Mouse (Mus musculus): ENCODE results near the gene Bcl9l. TPM values are rescaled to one million over a fixed set of nuclear protein-coding genes. Genes with fewer than 3 reads are reported as not detected.

Gene Bcl9l
- polyA plus RNA-seq, 1 experiment from 2014 or later, result 11.9 TPM

DNA sequence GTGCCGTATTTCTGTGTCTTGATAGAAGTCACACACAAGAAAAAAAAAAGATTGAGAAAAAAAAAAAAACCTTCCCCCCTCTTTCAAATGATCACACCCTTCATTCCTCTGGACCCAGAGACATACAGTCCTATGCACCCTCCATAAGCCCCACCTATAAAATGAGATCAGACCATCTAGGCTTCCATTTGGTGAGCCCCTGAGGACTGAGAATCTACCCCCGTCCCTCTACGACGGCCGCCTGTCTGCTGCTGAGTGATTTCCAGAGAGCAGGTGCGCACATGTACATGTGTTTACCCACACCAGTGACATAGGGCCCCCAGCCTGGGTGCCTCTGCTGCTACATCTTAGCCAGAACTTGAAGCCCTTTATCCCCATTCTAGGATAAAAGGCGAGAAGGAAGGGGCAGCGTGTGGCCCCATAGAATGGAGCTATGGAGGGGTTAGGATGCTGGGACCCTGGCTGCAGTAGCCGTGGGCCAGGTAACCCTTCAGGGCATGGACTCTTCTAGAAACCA lies 27.8 kb downstream of the Bcl9l start:
- no peaks in the 10 kb centered on the region for H3K9me3 ChIP-seq
- WGBS, result 39% methylated on average over 9 of the region's 9 CpGs
- no peak overlapping the region for H3K9ac ChIP-seq
- ATAC-seq (ENCODE audit: low FRiP score, low read depth), result peak; percentile 14; the same call in 1 of the 2 replicates
- H3K27me3 ChIP-seq, result no peaks in the 10 kb centered on the region
- peaks cover 25% of the 10 kb centered on the region for H3K36me3 ChIP-seq
- peak overlapping the region; percentile 48 for H3K4me2 ChIP-seq
- H3K4me1 ChIP-seq (replicated peaks), result peaks cover 36% of the 10 kb centered on the region
- H3K27ac ChIP-seq (replicated peaks), result peak overlapping the region; percentile 77
- no peak overlapping the region for H3K4me3 ChIP-seq

DNA sequence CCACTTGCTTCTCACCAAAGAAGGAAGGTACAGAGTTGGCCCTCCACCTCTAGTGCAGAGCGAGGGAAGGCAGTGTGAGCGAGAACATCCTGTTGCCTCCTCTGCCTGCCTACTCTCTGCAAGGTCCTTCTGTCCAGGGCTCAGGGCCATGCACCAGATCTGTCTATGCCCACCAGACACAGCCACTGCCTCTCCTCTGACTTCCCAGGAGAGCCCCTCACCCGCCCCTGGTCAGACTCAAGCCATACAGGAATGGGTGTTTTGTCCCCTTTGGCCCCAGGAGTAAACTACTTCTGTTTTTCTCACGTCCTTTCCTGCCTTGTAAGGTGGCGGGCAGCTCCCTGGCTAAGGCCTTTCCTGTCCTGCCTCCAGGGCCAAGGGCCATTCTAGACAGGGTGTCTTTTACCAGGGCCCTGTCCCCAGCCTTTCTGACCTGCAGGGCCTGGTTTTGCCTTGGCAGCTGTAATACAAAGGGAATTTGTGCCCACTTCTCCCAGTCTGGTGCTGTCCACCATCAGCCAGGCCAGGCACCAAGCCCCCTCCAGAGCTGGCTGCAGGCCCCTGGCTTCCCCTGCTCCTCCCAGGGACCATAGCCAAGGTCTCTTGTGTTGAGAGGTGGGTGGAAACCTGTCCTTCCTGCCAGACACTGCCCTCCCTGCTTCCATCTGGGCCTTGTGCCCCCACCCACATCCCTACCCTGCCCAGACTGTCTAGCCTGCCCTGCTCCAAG lies 28.4 kb downstream of the Bcl9l start:
- peaks cover 20% of the 10 kb centered on the region for H3K36me3 ChIP-seq
- 74% methylated on average over 5 of the region's 5 CpGs for WGBS
- H3K27ac ChIP-seq (replicated peaks), result peak overlapping the region; percentile 77
- H3K4me1 ChIP-seq (replicated peaks), result peaks cover 36% of the 10 kb centered on the region
- ATAC-seq (ENCODE audit: low FRiP score, low read depth), result peak; percentile 52; the same call in 1 of the 2 replicates
- no peak overlapping the region for H3K4me3 ChIP-seq
- H3K27me3 ChIP-seq, result no peaks in the 10 kb centered on the region
- no peak overlapping the region for H3K9ac ChIP-seq
- H3K9me3 ChIP-seq, result no peaks in the 10 kb centered on the region
- H3K4me2 ChIP-seq, result no peak overlapping the region

DNA sequence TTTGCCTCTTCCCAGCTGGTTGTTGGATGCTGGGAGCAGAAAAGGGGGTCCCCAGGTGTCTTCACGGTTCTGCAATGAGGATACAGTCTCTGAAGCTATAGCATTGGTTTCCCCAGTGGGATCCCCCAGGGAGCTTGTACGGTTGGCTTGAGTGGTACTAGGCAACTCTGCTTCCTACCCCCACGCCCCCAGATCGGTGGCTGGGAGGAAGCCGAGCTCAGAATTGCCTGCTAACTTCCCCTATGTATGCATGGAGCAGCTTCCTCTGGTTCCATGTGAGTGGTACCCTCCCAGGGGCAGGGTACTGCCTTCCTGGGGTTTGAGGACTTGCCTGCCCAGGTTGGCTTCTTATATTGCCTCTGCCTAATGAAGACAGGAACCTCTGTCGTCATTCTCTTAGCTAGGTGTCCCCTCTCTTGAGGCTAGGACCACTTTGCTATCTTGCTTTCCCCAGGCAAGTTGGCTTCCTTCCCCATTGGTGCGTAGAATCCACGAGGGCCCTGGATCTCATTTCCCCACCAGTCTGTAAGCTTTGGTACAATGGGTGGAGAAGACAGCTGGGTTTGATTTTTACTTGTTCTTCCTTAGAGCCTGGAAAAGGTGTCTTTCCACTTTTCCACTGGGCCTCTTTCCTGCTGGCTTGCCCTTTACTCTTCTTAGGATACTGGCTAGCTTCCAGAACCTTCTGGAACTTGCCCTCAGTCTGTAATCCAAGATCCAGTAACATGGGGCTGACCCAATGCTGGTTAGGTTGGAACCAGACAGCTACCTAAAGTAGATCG lies 29.5 kb downstream of the Bcl9l start:
- Histone ChIP-seq H3K27me3 (no peaks in the 10 kb centered on the region), H3K36me3 (peaks cover 10% of the 10 kb centered on the region), H3K4me1 (replicated peaks) (peaks cover 36% of the 10 kb centered on the region), H3K9ac (no peak overlapping the region), H3K4me3 (no peak overlapping the region), H3K27ac (replicated peaks) (0 out of 2 replicates have a peak overlapping the region, but pooled peaks have one; percentile 2), H3K4me2 (no peak overlapping the region), H3K9me3 (no peaks in the 10 kb centered on the region)
- no peak for ATAC-seq (ENCODE audit: low FRiP score, low read depth)
- WGBS, result 68% methylated on average over 9 of the region's 9 CpGs

DNA sequence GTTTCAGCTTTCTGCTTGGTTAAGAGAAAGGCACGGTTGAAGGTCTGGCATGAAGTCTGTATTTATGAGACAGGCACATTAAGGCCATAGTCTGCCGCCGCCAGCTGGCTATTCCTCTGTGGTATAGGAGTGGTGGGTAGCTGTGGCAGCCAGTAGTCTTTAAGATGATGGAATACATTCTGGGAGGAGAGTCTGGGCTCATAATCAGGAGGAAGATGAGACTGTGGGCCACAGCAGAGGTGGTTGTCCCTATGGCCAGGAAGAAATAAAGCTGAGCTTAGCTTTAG lies 30.0 kb downstream of the Bcl9l start:
- Histone ChIP-seq H3K4me3 (no peak overlapping the region), H3K9me3 (no peaks in the 10 kb centered on the region), H3K36me3 (0 out of 2 replicates have a peak, but pooled peaks cover 5% of the 10 kb centered on the region), H3K27ac (replicated peaks) (no peak overlapping the region), H3K9ac (no peak overlapping the region), H3K27me3 (no peaks in the 10 kb centered on the region), H3K4me2 (no peak overlapping the region), H3K4me1 (replicated peaks) (peaks cover 36% of the 10 kb centered on the region)
- WGBS, result 73% methylated on average over 3 of the region's 3 CpGs
- ATAC-seq (ENCODE audit: low FRiP score, low read depth), result no peak

DNA sequence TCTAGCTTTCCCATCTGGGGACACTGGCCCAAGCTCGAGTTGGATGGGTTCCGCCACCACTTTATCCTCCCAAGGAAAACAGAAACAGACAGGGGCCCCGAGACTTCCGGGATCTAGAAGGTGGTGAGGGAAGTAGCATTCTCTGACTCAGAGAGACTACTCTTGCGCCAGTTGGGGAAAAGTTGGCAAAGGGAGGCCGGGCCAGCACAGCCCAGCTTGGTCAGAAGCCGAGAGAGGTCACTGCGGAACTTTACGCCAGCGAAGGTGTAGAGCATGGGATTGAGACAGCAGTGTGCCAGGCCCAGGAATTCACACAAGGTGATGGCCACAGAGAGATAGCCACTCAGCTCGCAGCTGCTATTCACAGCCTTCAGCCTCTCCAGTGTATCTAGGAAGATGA lies 30.5 kb downstream of the Bcl9l start:
- Histone ChIP-seq H3K9ac (no peak overlapping the region), H3K4me2 (no peak overlapping the region), H3K36me3 (0 out of 2 replicates have a peak, but pooled peaks cover 3% of the 10 kb centered on the region), H3K27me3 (no peaks in the 10 kb centered on the region), H3K4me3 (no peak overlapping the region), H3K27ac (replicated peaks) (no peak overlapping the region), H3K4me1 (replicated peaks) (peaks cover 36% of the 10 kb centered on the region), H3K9me3 (no peaks in the 10 kb centered on the region)
- ATAC-seq (ENCODE audit: low FRiP score, low read depth), result no peak
- WGBS, result 91% methylated on average over 11 of the region's 11 CpGs

DNA sequence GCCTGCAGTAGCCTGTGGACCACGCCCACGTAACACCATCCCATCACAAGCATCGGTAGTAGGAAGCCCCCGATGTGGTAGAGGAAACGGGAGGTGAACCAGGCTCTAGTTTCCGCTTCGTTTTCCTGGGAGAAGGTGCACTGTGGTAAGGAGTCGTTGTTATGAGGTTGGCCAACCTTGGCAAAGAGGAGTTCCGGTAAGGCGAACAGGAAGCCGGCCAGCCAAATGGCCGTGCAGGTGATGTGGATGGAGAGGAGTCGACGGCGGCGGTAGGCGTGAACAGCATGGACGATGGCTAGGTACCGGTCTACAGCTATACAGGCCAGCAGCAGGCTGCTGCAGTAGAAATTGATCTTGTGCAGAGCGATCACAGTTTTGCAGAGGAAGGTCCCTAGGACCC lies 31.0 kb downstream of the Bcl9l start:
- Histone ChIP-seq H3K36me3 (no peaks in the 10 kb centered on the region), H3K9ac (no peak overlapping the region), H3K27me3 (no peaks in the 10 kb centered on the region), H3K4me2 (no peak overlapping the region), H3K27ac (replicated peaks) (no peak overlapping the region), H3K4me3 (no peak overlapping the region), H3K9me3 (no peaks in the 10 kb centered on the region), H3K4me1 (replicated peaks) (peaks cover 34% of the 10 kb centered on the region)
- WGBS, result 82% methylated on average over 20 of the region's 20 CpGs
- ATAC-seq (ENCODE audit: low FRiP score, low read depth), result no peak

DNA sequence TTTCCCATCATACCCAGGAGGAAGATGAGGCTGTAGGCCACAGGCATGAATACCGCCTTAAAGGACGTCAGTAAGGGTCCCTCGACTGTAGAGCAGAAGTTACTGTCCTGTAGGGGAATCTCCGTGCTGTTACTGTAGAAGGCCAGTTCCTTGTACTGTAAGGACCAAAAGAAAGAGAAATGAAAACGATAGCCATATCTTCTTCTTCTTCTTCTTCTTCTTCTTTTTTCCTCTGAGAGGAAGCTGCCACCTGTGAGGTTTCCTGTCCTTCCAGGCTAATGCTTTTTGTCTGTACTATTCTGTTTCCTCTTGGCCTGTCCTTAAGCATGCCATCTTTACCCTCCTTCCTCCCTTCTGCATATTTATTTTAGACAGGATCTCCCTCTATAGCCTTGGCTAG lies 31.5 kb downstream of the Bcl9l start:
- H3K9me3 ChIP-seq, result no peaks in the 10 kb centered on the region
- no peak for ATAC-seq (ENCODE audit: low FRiP score, low read depth)
- no peaks in the 10 kb centered on the region for H3K27me3 ChIP-seq
- no peak overlapping the region for H3K27ac ChIP-seq (replicated peaks)
- H3K36me3 ChIP-seq, result no peaks in the 10 kb centered on the region
- no peak overlapping the region for H3K9ac ChIP-seq
- no peak overlapping the region for H3K4me3 ChIP-seq
- H3K4me2 ChIP-seq, result no peak overlapping the region
- 96% methylated on average over 5 of the region's 5 CpGs for WGBS
- H3K4me1 ChIP-seq (replicated peaks), result peaks cover 29% of the 10 kb centered on the region

DNA sequence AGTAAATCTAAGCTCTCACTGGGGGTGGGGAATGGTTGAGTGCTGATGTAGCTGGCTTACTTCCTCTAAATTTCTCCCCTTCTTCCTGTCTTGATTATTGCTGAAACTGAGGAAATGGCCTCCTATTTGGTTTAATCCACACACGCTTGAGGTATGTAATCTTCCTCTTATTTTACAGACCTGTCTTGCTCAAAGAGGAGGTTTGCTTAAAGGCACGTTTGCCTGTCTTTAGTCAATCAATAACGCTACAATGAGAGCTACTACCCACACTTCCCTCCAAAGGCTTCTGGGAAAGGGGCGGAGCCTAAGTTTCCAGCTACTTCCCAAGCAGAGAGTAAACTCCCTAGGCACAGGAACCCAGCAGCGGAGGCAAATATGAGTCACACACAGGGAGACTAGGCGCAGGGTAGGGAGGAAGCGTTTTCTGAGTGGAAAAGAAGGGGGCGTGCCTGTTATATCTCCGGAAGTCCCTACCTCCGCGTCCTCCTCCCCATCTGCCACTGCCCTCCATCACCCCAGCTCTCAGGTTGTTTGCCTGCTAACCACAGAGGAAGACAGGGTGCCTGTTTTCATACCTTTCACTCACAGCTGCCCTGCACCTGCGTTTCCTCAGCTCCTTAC lies 32.6 kb downstream of the Bcl9l start:
- WGBS, result 71% methylated on average over 12 of the region's 12 CpGs
- Histone ChIP-seq H3K36me3 (no peaks in the 10 kb centered on the region), H3K27me3 (no peaks in the 10 kb centered on the region), H3K9me3 (no peaks in the 10 kb centered on the region), H3K4me2 (no peak overlapping the region), H3K27ac (replicated peaks) (no peak overlapping the region), H3K9ac (no peak overlapping the region), H3K4me1 (replicated peaks) (peaks cover 18% of the 10 kb centered on the region), H3K4me3 (no peak overlapping the region)
- no peak for ATAC-seq (ENCODE audit: low FRiP score, low read depth)

DNA sequence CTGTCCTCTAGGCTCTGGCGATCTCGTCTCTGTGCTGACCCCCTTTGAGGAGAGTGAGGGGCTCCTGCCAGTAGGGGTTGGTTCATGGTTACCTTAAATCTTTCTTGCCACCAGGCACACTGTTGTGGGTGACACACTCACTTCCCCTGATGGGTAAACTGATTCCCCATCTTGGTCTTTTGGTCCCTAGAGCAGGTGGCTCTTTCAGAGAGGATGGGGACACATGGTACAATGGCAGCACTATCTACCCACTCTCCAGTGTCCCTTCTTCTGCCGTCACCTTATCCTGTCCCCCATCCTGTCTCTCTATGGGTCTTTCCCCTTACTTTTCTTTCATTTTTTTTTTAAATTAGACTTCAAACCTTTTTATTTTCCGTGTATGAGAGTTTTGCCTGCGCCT lies 33.3 kb downstream of the Bcl9l start:
- no peak for ATAC-seq (ENCODE audit: low FRiP score, low read depth)
- Histone ChIP-seq H3K9ac (no peak overlapping the region), H3K27ac (replicated peaks) (no peak overlapping the region), H3K4me2 (no peak overlapping the region), H3K9me3 (no peaks in the 10 kb centered on the region), H3K4me3 (no peak overlapping the region), H3K27me3 (no peaks in the 10 kb centered on the region), H3K4me1 (replicated peaks) (peaks cover 12% of the 10 kb centered on the region), H3K36me3 (no peaks in the 10 kb centered on the region)
- 93% methylated on average over 5 of the region's 5 CpGs for WGBS

DNA sequence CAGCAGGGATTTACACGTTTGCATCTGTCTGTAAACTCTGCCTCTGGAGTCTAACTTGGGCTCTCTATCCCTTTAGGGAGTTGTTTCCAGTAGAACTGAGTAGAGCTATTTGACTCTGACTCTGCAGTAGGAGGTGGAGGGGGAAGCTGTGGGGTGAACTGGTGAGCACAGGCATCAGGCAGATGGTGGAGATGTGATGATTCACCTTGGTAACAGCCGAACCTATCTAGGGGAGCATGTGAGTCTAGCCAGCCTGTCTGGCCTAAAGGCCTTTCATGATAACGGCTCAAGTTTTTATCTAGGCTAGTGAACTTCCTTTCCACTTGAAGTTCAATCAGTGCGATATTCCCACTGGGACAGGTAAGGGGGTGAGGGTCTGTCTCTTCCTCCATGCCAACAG lies 34.7 kb downstream of the Bcl9l start:
- no peaks in the 10 kb centered on the region for H3K9me3 ChIP-seq
- no peaks in the 10 kb centered on the region for H3K4me1 ChIP-seq (replicated peaks)
- H3K27ac ChIP-seq (replicated peaks), result no peak overlapping the region
- H3K36me3 ChIP-seq, result no peaks in the 10 kb centered on the region
- no peak for ATAC-seq (ENCODE audit: low FRiP score, low read depth)
- H3K4me3 ChIP-seq, result no peak overlapping the region
- no peaks in the 10 kb centered on the region for H3K27me3 ChIP-seq
- no peak overlapping the region for H3K4me2 ChIP-seq
- 76% methylated on average over 4 of the region's 4 CpGs for WGBS
- H3K9ac ChIP-seq, result no peak overlapping the region

DNA sequence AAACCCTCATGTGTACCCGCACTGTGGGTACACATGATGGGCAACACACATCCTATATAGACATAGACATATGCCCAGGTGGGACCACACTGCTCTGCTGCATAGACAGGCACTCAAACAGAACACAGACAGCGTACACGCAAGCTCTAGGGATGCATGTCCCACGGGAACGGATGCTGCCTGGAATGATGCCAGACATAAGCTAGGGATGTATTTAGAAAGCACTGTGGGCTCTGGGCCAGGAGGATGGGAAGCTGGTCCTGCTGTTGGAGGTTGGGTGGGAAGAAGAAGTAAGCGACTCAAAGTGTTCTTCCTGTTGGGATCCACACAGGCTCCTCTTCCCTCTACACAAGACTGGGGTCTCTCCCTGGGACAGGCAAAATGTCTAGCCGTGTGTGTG lies 35.4 kb downstream of the Bcl9l start:
- H3K27ac ChIP-seq (replicated peaks), result no peak overlapping the region
- no peaks in the 10 kb centered on the region for H3K9me3 ChIP-seq
- 51% methylated on average over 7 of the region's 7 CpGs for WGBS
- H3K27me3 ChIP-seq, result no peaks in the 10 kb centered on the region
- ATAC-seq (ENCODE audit: low FRiP score, low read depth), result no peak
- H3K36me3 ChIP-seq, result no peaks in the 10 kb centered on the region
- no peak overlapping the region for H3K9ac ChIP-seq
- H3K4me1 ChIP-seq (replicated peaks), result no peaks in the 10 kb centered on the region
- no peak overlapping the region for H3K4me2 ChIP-seq
- H3K4me3 ChIP-seq, result no peak overlapping the region

DNA sequence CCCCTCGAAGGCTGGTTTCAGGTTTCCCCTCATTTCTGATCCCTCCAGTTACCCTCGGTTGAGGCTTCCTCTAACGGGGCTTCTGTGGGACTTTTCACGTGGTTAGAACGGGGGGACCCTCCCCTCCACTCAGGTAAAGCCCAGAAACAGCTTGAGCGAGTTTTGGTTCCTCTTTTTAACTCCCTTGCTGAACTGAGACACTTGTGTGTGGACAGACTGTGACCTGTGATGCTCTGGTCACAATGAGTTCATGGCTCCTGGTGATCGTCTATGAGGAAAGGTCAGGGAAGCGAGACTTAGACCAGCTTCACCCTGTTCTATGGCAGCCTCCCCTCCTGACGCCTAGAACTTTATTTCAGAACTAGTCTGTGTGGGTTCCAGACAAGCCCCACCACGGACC lies 39.3 kb downstream of the Bcl9l start:
- Histone ChIP-seq H3K27ac (replicated peaks) (no peak overlapping the region), H3K4me3 (no peak overlapping the region), H3K9ac (no peak overlapping the region), H3K4me1 (replicated peaks) (no peaks in the 10 kb centered on the region), H3K9me3 (no peaks in the 10 kb centered on the region), H3K36me3 (no peaks in the 10 kb centered on the region), H3K27me3 (no peaks in the 10 kb centered on the region), H3K4me2 (no peak overlapping the region)
- 85% methylated on average over 10 of the region's 10 CpGs for WGBS
- ATAC-seq (ENCODE audit: low FRiP score, low read depth), result no peak
